Mouse (Mus musculus): ENCODE results near the gene Bpnt1.

DNA sequence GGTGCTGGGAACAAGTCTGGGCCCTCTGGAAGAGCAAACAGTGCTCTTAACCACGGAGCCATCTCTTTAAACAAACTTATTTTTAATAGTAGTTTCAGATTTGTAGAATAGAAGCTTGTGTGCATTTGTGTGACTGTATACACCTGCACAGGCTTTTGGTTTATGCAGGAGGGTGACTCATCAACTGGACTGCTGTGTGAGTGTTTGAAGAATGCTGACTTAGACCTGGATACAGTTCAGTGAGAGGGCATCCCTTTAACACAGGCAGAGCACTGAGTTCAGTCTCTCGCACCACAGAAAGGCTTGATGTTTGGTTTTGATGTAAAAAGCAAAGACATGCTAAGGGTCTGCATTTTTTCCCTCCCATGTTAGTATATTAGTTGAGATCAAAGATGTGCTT is 45.5 kb downstream of the Bpnt1 start:
- no peak for TF ChIP-seq ZMIZ1 (IDR thresholded peaks at IDR 0.05; ENCODE audit: low read depth, low read length)
- no peak for TF ChIP-seq MAX (IDR thresholded peaks at IDR 0.05; ENCODE audit: low read length)
- no peak for TF ChIP-seq SIN3A (IDR thresholded peaks at IDR 0.05; ENCODE audit: low read length)
- TF ChIP-seq POLR2AphosphoS2 (IDR thresholded peaks at IDR 0.05; ENCODE audit: low read length): no peak
- TF ChIP-seq NRF1 (IDR thresholded peaks at IDR 0.05; ENCODE audit: insufficient read depth, low read depth, low read length, poor library complexity, severe bottlenecking): no peak
- TF ChIP-seq CTCF (IDR thresholded peaks at IDR 0.05 in 2 of 3, conservative IDR thresholded peaks at IDR 0.05 in 1 of 3; ENCODE audit: control insufficient read depth in 1 of 3, insufficient read depth in 1 of 3, low read depth in 2 of 3, low read length in 3 of 3, poor library complexity in 1 of 3, severe bottlenecking in 1 of 3): no peak
- no peak for TF ChIP-seq USF2 (IDR thresholded peaks at IDR 0.05; ENCODE audit: borderline replicate concordance in 1 of 2, insufficient read depth in 1 of 2, low read depth in 1 of 2, low read length in 2 of 2)
- TF ChIP-seq TAL1 (IDR thresholded peaks at IDR 0.05; ENCODE audit: low read length): no peak
